Mouse (Mus musculus) lung, embryonic 16.5 days (tissue): ENCODE results near the gene Adm. TPM values are rescaled to one million over a fixed set of nuclear protein-coding genes. Genes with fewer than 3 reads are reported as not detected.

Source experiments
- ATAC-seq: fragments of 200-750 bp; cut with Nextera tagmentation; 2 replicates; pipeline ENCODE4 v1.8.0; 2017; ENCODE audit warnings: low read depth, mild to moderate bottlenecking, moderate library complexity
- H3K27ac ChIP-seq: fragments of 300-500 bp; sonication (generic); 2 replicates; pipeline ENCODE4 v1.5.1; 2014; ENCODE audit warnings: mild to moderate bottlenecking, control low read depth, low read length
- H3K27me3 ChIP-seq: fragments of 300-500 bp; sonication (generic); 2 replicates; pipeline ENCODE4 v1.6.1; 2014; ENCODE audit warnings: low read depth, low read length, mixed read lengths; ENCODE audit not compliant: control insufficient read depth, insufficient read depth
- H3K36me3 ChIP-seq: fragments of 300-500 bp; sonication (generic); 2 replicates; pipeline ENCODE4 v1.6.1; 2014; ENCODE audit warnings: low read length; ENCODE audit not compliant: control insufficient read depth, insufficient read depth
- H3K4me1 ChIP-seq: fragments of 300-500 bp; sonication (generic); replicated peaks from 2 replicates; pipeline ENCODE4 v1.6.1; 2014; ENCODE audit warnings: low read length, mixed read lengths; ENCODE audit not compliant: control insufficient read depth, insufficient read depth
- H3K4me2 ChIP-seq: fragments of 300-500 bp; sonication (generic); 2 replicates; pipeline ENCODE4 v1.6.1; 2014; ENCODE audit warnings: low read depth, low read length, control low read depth
- H3K4me3 ChIP-seq: fragments of 300-500 bp; sonication (generic); 2 replicates; pipeline ENCODE4 v1.5.1; 2014; ENCODE audit warnings: mild to moderate bottlenecking, low read length, control low read depth
- H3K9ac ChIP-seq: fragments of 300-500 bp; sonication (generic); 2 replicates; pipeline ENCODE4 v1.6.1; 2014; ENCODE audit warnings: low read length, control low read depth
- H3K9me3 ChIP-seq: fragments of 300-500 bp; sonication (generic); 2 replicates; pipeline ENCODE4 v1.6.1; 2016; ENCODE audit warnings: low read length; ENCODE audit not compliant: control insufficient read depth
- WGBS: fragments of 180-500 bp; shearing (Covaris S2); extraction: QIAGEN DNeasy Blood & Tissue Kit; methylation state at CpG from one replicate; pipeline ENCODE4 v1.1.7; 2014; 5-methylcytosine and 5-hydroxymethylcytosine counted together
- polyA plus RNA-seq: library from polyadenylated mRNA; unstranded; fragments of >200 nt; fragmentation: Nextera tagmentation; extraction: Ambion mirVana; gene quantifications from 2 replicates; pipeline ENCODE4 v1.2.1, GENCODE M21; 2015

The Adm gene
- polyA plus RNA-seq, 1 experiment from 2014 or later, result 8.2 TPM

GRCm38 (mm10) chr7:110613381-110614132 lies 13.9 kb upstream of the Adm start:
- Histone ChIP-seq H3K27ac (peak overlapping the region; percentile 100), H3K4me3 (peak overlapping the region; percentile 91), H3K27me3 (no peaks in the 10 kb centered on the region), H3K4me1 (peaks cover 20% of the 10 kb centered on the region), H3K4me2 (peak overlapping the region; percentile 90), H3K9me3 (no peaks in the 10 kb centered on the region), H3K9ac (peak overlapping the region; percentile 98), H3K36me3 (no peaks in the 10 kb centered on the region)
- no peak for ATAC-seq
- WGBS, result 1% methylated on average over 17 of the region's 17 CpGs

DNA sequence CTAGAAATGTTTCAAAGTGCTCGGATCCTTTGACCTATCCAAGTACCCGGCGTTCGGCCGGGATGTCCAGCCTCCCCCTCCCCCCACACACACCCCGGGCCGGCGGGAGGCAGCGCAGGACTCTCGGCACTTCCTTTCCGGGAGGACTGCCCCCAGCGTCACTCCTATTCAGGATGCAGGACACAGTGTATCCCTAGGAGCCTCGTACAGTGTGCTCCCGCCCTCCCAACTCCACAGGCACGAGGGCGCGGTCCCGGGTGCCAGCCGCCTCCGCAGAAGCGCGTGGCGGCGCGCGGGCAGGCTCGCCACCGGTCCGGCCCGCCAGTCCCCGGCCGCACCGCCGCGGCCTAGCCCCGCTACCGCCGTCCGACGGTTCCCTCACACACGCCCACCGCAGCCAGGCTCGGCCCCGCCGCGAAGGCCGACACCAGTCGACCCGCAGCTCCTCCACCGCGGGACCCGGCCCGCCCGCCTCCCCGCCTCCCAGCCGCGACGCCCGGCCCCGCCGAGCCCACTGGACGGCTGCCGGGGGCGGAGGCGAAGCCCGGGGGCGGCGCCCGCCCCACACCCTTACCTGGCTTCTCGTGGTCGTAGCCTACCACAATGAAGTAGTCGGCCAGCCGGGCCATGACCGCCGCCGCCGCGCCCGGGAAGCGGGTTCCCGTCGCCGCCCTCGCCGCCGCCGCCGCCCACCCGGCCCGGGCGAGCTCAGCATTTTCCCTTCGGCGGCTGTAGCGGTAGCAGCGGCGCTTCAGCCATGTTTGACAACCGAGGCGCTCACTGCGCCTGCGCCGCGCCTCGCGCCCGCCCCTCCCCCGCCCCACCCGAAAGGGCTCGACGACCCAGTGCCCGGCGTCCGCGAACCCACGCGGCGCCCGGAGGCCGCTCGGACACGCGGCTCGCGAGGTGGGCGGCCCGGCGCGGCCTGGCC lies 13.1 kb upstream of the Adm start, which contains the start of gene Sbf2:
Sbf2 (minus strand) TSS at position 790 of the 931 bp plus-strand sequence.
- H3K27me3 ChIP-seq, result no peaks in the 10 kb centered on the region
- H3K9me3 ChIP-seq, result no peaks in the 10 kb centered on the region
- peak within 1 kb of the TSS; percentile 90 for H3K4me2 ChIP-seq
- peak within 1 kb of the TSS; percentile 98 for H3K9ac ChIP-seq
- H3K4me3 ChIP-seq, result peak within 1 kb of the TSS; percentile 91
- peaks cover 28% of the 10 kb centered on the region for H3K4me1 ChIP-seq
- no peaks in the 10 kb centered on the region for H3K36me3 ChIP-seq
- peak within 1 kb of the TSS; percentile 100 for H3K27ac ChIP-seq
- under 1% methylated on average over 87 of the region's 127 CpGs for WGBS
- peak; percentile 93 for ATAC-seq

GRCm38 (mm10) chr7:110615151-110615631 lies 12.3 kb upstream of the Adm start:
- WGBS, result under 1% methylated on average over 20 of the region's 20 CpGs
- peak overlapping the region; percentile 90 for H3K4me2 ChIP-seq
- H3K9me3 ChIP-seq, result no peaks in the 10 kb centered on the region
- peak; percentile 69 for ATAC-seq
- H3K27me3 ChIP-seq, result no peaks in the 10 kb centered on the region
- peak overlapping the region; percentile 91 for H3K4me3 ChIP-seq
- H3K36me3 ChIP-seq, result no peaks in the 10 kb centered on the region
- H3K27ac ChIP-seq, result peak overlapping the region; percentile 100
- peaks cover 30% of the 10 kb centered on the region for H3K4me1 ChIP-seq
- peak overlapping the region; percentile 98 for H3K9ac ChIP-seq

- peaks cover 30% of the 10 kb centered on the region for H3K4me1 ChIP-seq
- H3K9me3 ChIP-seq, result no peaks in the 10 kb centered on the region
- no peaks in the 10 kb centered on the region for H3K27me3 ChIP-seq
- peak overlapping the region; percentile 91 for H3K4me3 ChIP-seq
- peak overlapping the region; percentile 90 for H3K4me2 ChIP-seq
- 12% methylated on average over 11 of the region's 11 CpGs for WGBS
- ATAC-seq, result no peak
- H3K36me3 ChIP-seq, result no peaks in the 10 kb centered on the region
- peak overlapping the region; percentile 100 for H3K27ac ChIP-seq
- 0 out of 2 replicates have a peak overlapping the region, but pooled peaks have one; percentile 30 for H3K9ac ChIP-seq
Observed at GRCm38 (mm10) chr7:110615792-110616191, 11.7 kb upstream of the Adm start.

DNA sequence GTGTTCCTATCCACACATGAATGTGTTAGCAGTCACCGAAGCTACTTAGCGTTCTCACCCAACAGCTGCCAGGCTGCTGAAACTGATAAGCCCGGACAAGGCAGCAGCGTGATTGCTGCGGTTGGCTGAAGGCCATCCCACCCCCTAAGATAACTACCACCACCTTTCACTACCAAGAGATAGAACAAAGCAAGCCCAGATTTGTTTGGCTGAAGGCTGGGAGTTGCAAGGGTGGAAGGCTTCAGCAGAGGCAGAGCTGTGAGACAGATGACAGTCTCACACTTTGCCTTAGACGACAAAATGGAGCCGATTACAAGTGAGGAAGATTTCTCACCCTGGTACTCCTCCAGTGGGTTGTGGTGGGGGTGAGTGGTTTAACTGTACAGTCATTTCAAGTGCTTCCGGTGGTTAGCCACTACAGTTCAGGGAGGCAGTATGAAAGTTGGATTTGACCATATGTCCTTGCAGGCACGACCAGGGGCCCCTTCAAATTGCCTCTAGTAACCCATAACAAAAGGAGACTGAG lies 8.3 kb upstream of the Adm start:
- no peak for ATAC-seq
- peak overlapping the region; percentile 14; the same call in 1 of the 2 replicates for H3K4me2 ChIP-seq
- no peak overlapping the region for H3K9ac ChIP-seq

DNA sequence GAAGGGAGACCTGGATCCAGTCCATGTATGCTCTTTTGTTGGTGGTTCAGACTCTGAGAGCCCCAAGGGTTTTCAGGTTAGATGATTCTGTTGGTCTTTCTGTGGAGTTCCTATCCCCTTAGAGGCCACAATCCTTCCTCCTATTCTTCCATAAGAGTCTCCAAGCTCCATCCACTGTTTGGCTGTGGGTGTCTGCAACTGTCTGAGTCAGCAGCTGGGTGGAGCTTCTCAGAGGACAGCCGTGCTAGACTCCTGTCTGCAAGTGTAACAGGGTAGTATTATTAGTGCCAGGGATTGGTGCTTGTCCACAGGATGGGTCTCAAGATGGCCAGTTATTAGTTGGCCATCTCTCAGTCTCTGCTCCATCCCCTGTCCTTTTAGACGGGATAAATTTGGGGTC lies 3.4 kb upstream of the Adm start:
- WGBS, result 49% methylated on average over 2 of the region's 2 CpGs
- Histone ChIP-seq H3K9me3 (no peaks in the 10 kb centered on the region), H3K27me3 (peaks cover 17% of the 10 kb centered on the region), H3K4me2 (no peak overlapping the region), H3K36me3 (no peaks in the 10 kb centered on the region), H3K4me1 (peaks cover 49% of the 10 kb centered on the region), H3K4me3 (no peak overlapping the region), H3K27ac (no peak overlapping the region), H3K9ac (no peak overlapping the region)
- no peak for ATAC-seq

More for the DNA sequence above, 8.3 kb upstream of the Adm start:
- Histone ChIP-seq H3K4me1 (peaks cover 25% of the 10 kb centered on the region), H3K27ac (no peak overlapping the region), H3K9me3 (no peaks in the 10 kb centered on the region), H3K36me3 (no peaks in the 10 kb centered on the region), H3K27me3 (no peaks in the 10 kb centered on the region), H3K4me3 (no peak overlapping the region)
- 10% methylated on average over 9 of the region's 9 CpGs for WGBS

DNA sequence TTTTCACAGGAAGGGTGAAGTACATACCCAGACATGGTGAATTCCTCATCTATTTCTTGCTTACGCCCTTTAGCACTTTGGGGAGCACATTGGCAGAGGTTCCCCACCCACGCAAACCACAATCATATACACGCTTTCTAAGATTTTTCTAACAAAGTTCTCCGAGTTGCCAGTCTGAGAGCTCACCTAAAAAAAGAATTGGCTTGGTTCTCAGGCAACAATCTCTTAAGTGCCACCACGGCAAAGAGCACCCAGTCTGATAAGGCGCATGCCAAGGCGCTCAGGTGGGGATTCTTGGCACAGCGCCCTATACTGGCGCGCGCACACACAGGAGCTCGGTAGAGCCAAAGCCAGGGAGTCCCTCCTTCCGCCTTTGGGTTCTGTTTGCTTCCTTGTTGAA lies 2.5 kb upstream of the Adm start:
- ATAC-seq, result peak; percentile 65
- Histone ChIP-seq H3K9ac (no peak overlapping the region), H3K4me1 (peaks cover 51% of the 10 kb centered on the region), H3K9me3 (no peaks in the 10 kb centered on the region), H3K27me3 (peaks cover 19% of the 10 kb centered on the region), H3K36me3 (no peaks in the 10 kb centered on the region), H3K27ac (peak overlapping the region; percentile 77), H3K4me2 (0 out of 2 replicates have a peak overlapping the region, but pooled peaks have one; percentile 20), H3K4me3 (no peak overlapping the region)
- WGBS, result 66% methylated on average over 13 of the region's 13 CpGs

GRCm38 (mm10) chr7:110625489-110625888 lies 2.0 kb upstream of the Adm start:
- H3K4me3 ChIP-seq, result no peak overlapping the region; the same call in 1 of the 2 replicates
- no peaks in the 10 kb centered on the region for H3K9me3 ChIP-seq
- no peak overlapping the region for H3K9ac ChIP-seq
- peaks cover 19% of the 10 kb centered on the region for H3K27me3 ChIP-seq
- no peaks in the 10 kb centered on the region for H3K36me3 ChIP-seq
- peak overlapping the region; percentile 99 for H3K4me2 ChIP-seq
- H3K4me1 ChIP-seq, result peaks cover 53% of the 10 kb centered on the region
- WGBS, result 56% methylated on average over 10 of the region's 10 CpGs
- no peak for ATAC-seq
- no peak overlapping the region for H3K27ac ChIP-seq
